In the genomic region with DNA sequence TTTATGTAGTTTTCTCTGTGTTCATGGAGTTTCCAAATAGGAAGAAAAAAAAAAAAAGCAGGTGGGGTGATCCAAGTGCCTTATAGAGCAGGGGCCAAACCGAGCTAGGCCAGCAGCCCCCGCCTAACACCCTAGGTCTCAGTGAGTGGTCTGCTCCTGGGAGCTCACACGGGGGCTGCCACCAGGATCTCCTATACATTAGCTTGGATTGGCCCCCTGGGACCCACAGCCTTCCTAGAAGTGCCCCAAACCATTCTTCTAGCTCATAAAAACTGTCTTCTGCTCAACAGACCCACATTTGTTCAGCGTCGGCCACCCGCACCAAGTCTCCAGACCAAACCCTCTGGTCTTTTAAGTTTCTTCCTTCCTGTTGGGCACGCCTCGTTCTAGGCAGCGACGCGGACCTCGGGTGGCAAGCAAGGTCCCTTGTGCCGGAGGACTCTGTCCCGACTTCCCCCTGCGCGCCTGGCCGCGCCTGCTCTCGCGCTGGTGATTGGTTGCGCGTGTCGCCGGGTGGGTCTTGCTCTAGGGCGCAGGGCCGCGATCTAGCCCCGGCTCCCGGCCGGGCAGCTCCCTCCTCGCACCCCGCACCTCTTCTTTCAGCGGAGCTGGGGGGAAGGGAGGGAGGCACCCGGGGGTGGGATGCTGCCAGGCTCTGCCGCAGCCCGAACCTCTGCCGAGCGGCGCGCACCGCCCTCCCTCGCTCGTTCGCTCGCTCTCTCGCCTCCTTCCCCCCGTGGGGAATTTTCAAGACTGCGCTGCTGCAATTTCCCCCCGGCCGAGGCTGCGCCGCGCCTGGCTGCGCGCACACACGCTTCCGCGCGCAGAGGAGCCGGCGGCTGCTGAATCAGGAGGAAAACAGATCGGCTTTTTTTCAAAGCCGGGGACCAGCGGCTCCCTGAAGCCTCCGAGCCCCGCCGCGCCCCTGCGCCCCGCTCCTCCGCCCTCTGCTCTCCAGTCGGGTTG, we compare ENCODE assay signal across 7 mouse cellular contexts. TPM values are rescaled to one million over a fixed set of nuclear protein-coding genes. Genes with fewer than 3 reads are reported as not detected.
DNase-seq lines count a peak whose midpoint lies in the region; ATAC-seq lines count a peak whose summit lies in the region.

No protein-coding gene starts in this region.

- peak overlapping the region; percentile 69 for H3K4me3 ChIP-seq in hindbrain, embryonic 12.5 days

- DNase-seq in adrenal gland, adult 2 months = peak; percentile 67
- peak; percentile 75 for DNase-seq in cerebellum, adult 9-10 months
- DNase-seq in frontal cortex, postnatal 10 days (ENCODE audit: low spot score in 2 of 2) = peak; percentile 50 to 67
- peak; percentile 55 for DNase-seq in left cerebral cortex, adult 8-10 months (ENCODE audit: low spot score in 2 of 2)
- peak; percentile 11 for DNase-seq in lung, postnatal 36 days
- peak; percentile 66 for DNase-seq in right cerebral cortex, postnatal 4 days

- H3K36me3 ChIP-seq in hindbrain, embryonic 12.5 days = no peaks in the 10 kb centered on the region

- peak overlapping the region; percentile 93 for H3K27ac ChIP-seq in hindbrain, embryonic 12.5 days

- peak overlapping the region; percentile 82 for H3K4me2 ChIP-seq in hindbrain, embryonic 12.5 days (replicated peaks)

- peak overlapping the region; percentile 77 for H3K9ac ChIP-seq in hindbrain, embryonic 12.5 days

- H3K4me1 ChIP-seq in hindbrain, embryonic 12.5 days = peaks cover 23% of the 10 kb centered on the region

- 1% methylated on average over 72 of the region's 72 CpGs for WGBS in hindbrain, embryonic 12.5 days

- peaks cover 11% of the 10 kb centered on the region; the same call in 1 of the 2 replicates for H3K27me3 ChIP-seq in hindbrain, embryonic 12.5 days

- peak; percentile 82 for ATAC-seq in hindbrain, embryonic 12.5 days (ENCODE audit: low FRiP score)

- no peaks in the 10 kb centered on the region; the same call in 1 of the 2 replicates for H3K9me3 ChIP-seq in hindbrain, embryonic 12.5 days (replicated peaks)

RNA-seq across cellular contexts. Expression of gene Cacna1a, which starts 25.9 kb away (rescaled TPM):
- total RNA-seq in adrenal gland, adult 2 months (2021) = 1 to 10 TPM; 5.6 to 7.8 TPM
- 28.8 and 41.6 TPM in 2 replicates for polyA plus RNA-seq in adrenal gland, adult 2 months (2012; rRNA removed)
- polyA plus RNA-seq in hindbrain, embryonic 12.5 days (2016; fragmentation: Nextera tagmentation; extraction: Ambion mirVana) = 13.3 and 16.1 TPM in 2 replicates
- total RNA-seq in left cerebral cortex, adult 8-10 months (2022) = 100 to 1,000 TPM; 177 to 203 (median 185) TPM

Comparison
In these comparisons a context has a peak if more than half of its experiments do, and no peak if none do; other contexts are left out.
1. Peak in every context shown above with its lines: DNase-seq, ATAC-seq, H3K4me3 ChIP-seq and H3K27ac ChIP-seq.
2. DNase-seq: peak in every context shown above with its lines; median percentile 75 in cerebellum, adult 9-10 months; 67 in adrenal gland, adult 2 months; 66 in right cerebral cortex, postnatal 4 days; 58 in frontal cortex, postnatal 10 days; 55 in left cerebral cortex, adult 8-10 months; 11 in lung, postnatal 36 days.
3. RNA of gene Cacna1a, which starts 25.9 kb away (total RNA-seq): 177 to 203 TPM in left cerebral cortex, adult 8-10 months; 5.6 to 7.8 TPM in adrenal gland, adult 2 months; every median in the first group is over 10 times any median in the second.